Mouse (Mus musculus) embryo, embryonic 10 days (tissue): ENCODE results near the gene Gm29644.
"Not testable (repeated sequence)": the region's sequence is repeated elsewhere in the genome, so short reads cannot be mapped to it uniquely, and the experiment has no call there.

Experiments
- DNase-seq: peaks from one replicate; pipeline ENCODE4 v3.0.0-alpha.2; 2015; ENCODE audit warnings: low spot score

The Gm29644 gene

GRCm38 (mm10) chrY:70303187-70303586, at the start of gene Gm29644, which contains the start of gene Gm29423:
Gene Gm29644, minus strand, starts transcription at chrY:70303343.
Gene Gm29423, minus strand, starts transcription at chrY:70303287.
- DNase-seq, result not testable (repeated sequence)

- DNase-seq, result not testable (repeated sequence)
Observed at GRCm38 (mm10) chrY:70273542-70273941, 29.6 kb downstream of the Gm29644 start, which contains the start of gene Gm21118. Gene Gm21118, minus strand, starts transcription at chrY:70273642.
